Mouse (Mus musculus) CD4-positive, CD25-positive, alpha-beta regulatory T cell, adult 4 months (primary cell): ENCODE results near the gene Maneal. TPM values are rescaled to one million over a fixed set of nuclear protein-coding genes. Genes with fewer than 3 reads are reported as not detected.

Source experiments
- ATAC-seq: one replicate; pipeline ENCODE4 v1.8.0; 2017
- polyA plus RNA-seq, 2 experiments: library from polyadenylated mRNA; unstranded; fragments of 100-300 nt; shearing (Covaris generic); gene quantifications; one replicate each; pipeline ENCODE4 v1.2.1; 2017

The Maneal gene
- polyA plus RNA-seq = under 1 TPM; 0.58 to 0.62 TPM

- ATAC-seq = peak; percentile 5
Measured at GRCm38 (mm10) chr4:124861283-124862188, at the start of gene Maneal. Maneal (minus strand) TSS chr4:124862171.

- ATAC-seq = no peak
Measured at GRCm38 (mm10) chr4:124905971-124906822, 44.2 kb upstream of the Maneal start.

GRCm38 (mm10) chr4:124905417-124905816 is 43.4 kb upstream of the Maneal start:
- ATAC-seq = no peak

- ATAC-seq = no peak
Measured at GRCm38 (mm10) chr4:124899906-124900305, 37.9 kb upstream of the Maneal start.

- ATAC-seq = no peak
Measured at GRCm38 (mm10) chr4:124898428-124898827, 36.5 kb upstream of the Maneal start.

GRCm38 (mm10) chr4:124894508-124895428 is 32.8 kb upstream of the Maneal start:
- ATAC-seq = no peak

GRCm38 (mm10) chr4:124893769-124894168 is 31.8 kb upstream of the Maneal start:
- ATAC-seq = no peak

GRCm38 (mm10) chr4:124890831-124891230 is 28.9 kb upstream of the Maneal start:
- ATAC-seq = no peak

GRCm38 (mm10) chr4:124889935-124890334 is 28.0 kb upstream of the Maneal start:
- ATAC-seq = no peak

- no peak for ATAC-seq
Measured at GRCm38 (mm10) chr4:124888702-124889101, 26.7 kb upstream of the Maneal start.

GRCm38 (mm10) chr4:124882151-124882729 is 20.3 kb upstream of the Maneal start:
- no peak for ATAC-seq

- ATAC-seq = no peak
Measured at GRCm38 (mm10) chr4:124881341-124881908, 19.5 kb upstream of the Maneal start.

GRCm38 (mm10) chr4:124880599-124880998 is 18.6 kb upstream of the Maneal start, which contains the start of gene Epha10:
Epha10 (plus strand) TSS chr4:124880899.
- ATAC-seq = no peak

GRCm38 (mm10) chr4:124872719-124873118 is 10.7 kb upstream of the Maneal start:
- no peak for ATAC-seq

- no peak for ATAC-seq
Measured at GRCm38 (mm10) chr4:124860446-124860845, 1.5 kb downstream of the Maneal start.

GRCm38 (mm10) chr4:124858370-124858769 is 3.6 kb downstream of the Maneal start:
- ATAC-seq = no peak

- ATAC-seq = no peak
Measured at GRCm38 (mm10) chr4:124856294-124856693, 5.7 kb downstream of the Maneal start.

- peak; percentile 72 for ATAC-seq
Measured at GRCm38 (mm10) chr4:124850933-124851658, 10.9 kb downstream of the Maneal start, which contains the start of gene 1110065P20Rik. 1110065P20Rik (minus strand) TSS chr4:124851196.

GRCm38 (mm10) chr4:124850261-124850913 is 11.6 kb downstream of the Maneal start, which contains the start of gene Yrdc:
Yrdc (plus strand) TSS chr4:124850679.
- peak; percentile 84 for ATAC-seq
